Mouse (Mus musculus) limb, embryonic 14.5 days (tissue): ENCODE results near the gene Svep1. TPM values are rescaled to one million over a fixed set of nuclear protein-coding genes. Genes with fewer than 3 reads are reported as not detected.
A peak's percentile ranks its signal among the peaks of the same experiment; 100 is the strongest.

Experiments
- ATAC-seq: fragments of 200-750 bp; cut with Nextera tagmentation; 2 replicates; pipeline ENCODE4 v1.8.0; 2017; ENCODE audit warnings: low read depth, moderate number of reproducible peaks, moderate TSS enrichment; ENCODE audit not compliant: low FRiP score
- DNase-seq: peaks from one replicate; pipeline ENCODE4 v3.0.0-alpha.2; 2015; ENCODE audit warnings: low spot score
- H3K27ac ChIP-seq: fragments of 300-500 bp; sonication (generic); replicated peaks from 2 replicates; pipeline ENCODE4 v1.5.1; 2014; ENCODE audit warnings: low read depth, mild to moderate bottlenecking, low read length, moderate library complexity, mixed read lengths
- H3K27me3 ChIP-seq: fragments of 300-500 bp; sonication (generic); 2 replicates; pipeline ENCODE4 v1.6.1; 2014; ENCODE audit warnings: low read length, mixed read lengths; ENCODE audit not compliant: control insufficient read depth, insufficient read depth
- H3K36me3 ChIP-seq: fragments of 300-500 bp; sonication (generic); 2 replicates; pipeline ENCODE4 v1.6.1; 2014; ENCODE audit warnings: mild to moderate bottlenecking, low read length, moderate library complexity, mixed read lengths; ENCODE audit not compliant: control insufficient read depth, insufficient read depth
- H3K4me1 ChIP-seq: fragments of 300-500 bp; sonication (generic); 2 replicates; pipeline ENCODE4 v1.6.1; 2014; ENCODE audit warnings: antibody characterized with exemption, low read length, mixed read lengths; ENCODE audit not compliant: control insufficient read depth, insufficient read depth
- H3K4me2 ChIP-seq: fragments of 300-500 bp; sonication (generic); replicated peaks from 2 replicates; pipeline ENCODE4 v1.6.1; 2014; ENCODE audit warnings: low read depth, mild to moderate bottlenecking, low read length, moderate library complexity; ENCODE audit not compliant: severe bottlenecking
- H3K4me3 ChIP-seq: fragments of 300-500 bp; sonication (generic); replicated peaks from 2 replicates; pipeline ENCODE4 v1.5.1; 2014; ENCODE audit warnings: low read length
- H3K9ac ChIP-seq: fragments of 300-500 bp; sonication (generic); 2 replicates; pipeline ENCODE4 v1.6.1; 2014; ENCODE audit warnings: mild to moderate bottlenecking, low read depth, low read length, moderate library complexity; ENCODE audit not compliant: severe bottlenecking
- H3K9me3 ChIP-seq: fragments of 300-500 bp; sonication (generic); 2 replicates; pipeline ENCODE4 v1.6.1; 2016; ENCODE audit warnings: low read length; ENCODE audit not compliant: control insufficient read depth
- POLR2A ChIP-seq: fragments of 200-500 bp; IDR thresholded peaks from 2 replicates; pipeline ENCODE4 v1.8.0; 2012; ENCODE audit warnings: inconsistent platforms, mild to moderate bottlenecking, moderate library complexity, borderline replicate concordance; ENCODE audit not compliant: insufficient read depth, insufficient read length; ENCODE audit errors: extremely low read depth
- WGBS: fragments of 180-500 bp; shearing (Covaris S2); extraction: QIAGEN DNeasy Blood & Tissue Kit; methylation state at CpG from one replicate; pipeline ENCODE4 v1.1.7; 2014; 5-methylcytosine and 5-hydroxymethylcytosine counted together
- polyA plus RNA-seq, 2 experiments: library from polyadenylated mRNA; depleted of rRNA in 1 of 2; stranded (reverse) in 1 of 2; unstranded in 1 of 2; fragments of >200 nt; fragmentation: Nextera tagmentation in 1 of 2; extraction: Ambion mirVana in 1 of 2; gene quantifications; 2 replicates each; pipeline versions ENCODE4 v1.2.1 to v1.2.3; 2012 to 2014

Gene Svep1
- polyA plus RNA-seq, 2 experiments: 7.7 to 11.0 TPM

GRCm38 (mm10) chr4:58235828-58236227 lies 29.2 kb upstream of the Svep1 start:
- ATAC-seq (no peak), DNase-seq (no peak)
- no peaks in the 10 kb centered on the region for H3K4me1 ChIP-seq
- no peak for TF ChIP-seq POLR2A
- H3K27ac ChIP-seq: no peak overlapping the region
- no peak overlapping the region for H3K4me3 ChIP-seq
- H3K9me3 ChIP-seq: no peaks in the 10 kb centered on the region
- H3K27me3 ChIP-seq: no peaks in the 10 kb centered on the region
- no peak overlapping the region for H3K4me2 ChIP-seq
- no peaks in the 10 kb centered on the region for H3K36me3 ChIP-seq
- H3K9ac ChIP-seq: no peak overlapping the region
- WGBS: 47% methylated on average over 6 of the region's 6 CpGs

GRCm38 (mm10) chr4:58223499-58223898 lies 16.8 kb upstream of the Svep1 start:
- no peak overlapping the region for H3K27ac ChIP-seq

GRCm38 (mm10) chr4:58211374-58211773 lies 4.7 kb upstream of the Svep1 start:
- no peak for TF ChIP-seq POLR2A
- H3K27me3 ChIP-seq: no peaks in the 10 kb centered on the region
- DNase-seq (no peak), ATAC-seq (no peak)
- H3K9me3 ChIP-seq: no peaks in the 10 kb centered on the region
- H3K4me2 ChIP-seq: no peak overlapping the region
- H3K27ac ChIP-seq: no peak overlapping the region
- H3K36me3 ChIP-seq: no peaks in the 10 kb centered on the region
- no peak overlapping the region for H3K9ac ChIP-seq
- H3K4me3 ChIP-seq: no peak overlapping the region
- peaks cover 8% of the 10 kb centered on the region for H3K4me1 ChIP-seq
- 72% methylated on average over 6 of the region's 6 CpGs for WGBS

More at GRCm38 (mm10) chr4:58223499-58223898, 16.8 kb upstream of the Svep1 start:
- DNase-seq (no peak), ATAC-seq (no peak)
- Histone ChIP-seq H3K4me2 (no peak overlapping the region), H3K4me3 (no peak overlapping the region), H3K27me3 (no peaks in the 10 kb centered on the region), H3K4me1 (no peaks in the 10 kb centered on the region), H3K9ac (no peak overlapping the region), H3K36me3 (no peaks in the 10 kb centered on the region), H3K9me3 (no peaks in the 10 kb centered on the region)
- 84% methylated on average over 2 of the region's 2 CpGs for WGBS
- no peak for TF ChIP-seq POLR2A

- DNase-seq: no peak
- Histone ChIP-seq H3K4me3 (no peak overlapping the region), H3K9me3 (no peaks in the 10 kb centered on the region), H3K4me2 (no peak overlapping the region), H3K4me1 (peaks cover 8% of the 10 kb centered on the region), H3K36me3 (no peaks in the 10 kb centered on the region), H3K27ac (no peak overlapping the region), H3K9ac (no peak overlapping the region), H3K27me3 (no peaks in the 10 kb centered on the region)
- 47% methylated on average over 5 of the region's 5 CpGs for WGBS
- no peak for ATAC-seq
- TF ChIP-seq POLR2A: no peak
Observed at GRCm38 (mm10) chr4:58210557-58211090, 4.0 kb upstream of the Svep1 start.

- H3K4me2 ChIP-seq: peak overlapping the region; percentile 98
- ATAC-seq (peak; percentile 10; the same call in 1 of the 2 replicates), DNase-seq (no peak)
Observed at GRCm38 (mm10) chr4:58205750-58206114, 927 bp downstream of the Svep1 start.

More at GRCm38 (mm10) chr4:58205750-58206114, 927 bp downstream of the Svep1 start:
- peak overlapping the region; percentile 77 for H3K9ac ChIP-seq
- 3% methylated on average over 29 of the region's 31 CpGs for WGBS
- no peak for TF ChIP-seq POLR2A
- no peaks in the 10 kb centered on the region for H3K9me3 ChIP-seq
- no peaks in the 10 kb centered on the region for H3K36me3 ChIP-seq
- H3K4me1 ChIP-seq: peaks cover 8% of the 10 kb centered on the region
- no peaks in the 10 kb centered on the region for H3K27me3 ChIP-seq
- H3K27ac ChIP-seq: peak overlapping the region; percentile 81
- H3K4me3 ChIP-seq: peak overlapping the region; percentile 64
